10 mouse cellular contexts compared by ENCODE assay signal in the genomic region with DNA sequence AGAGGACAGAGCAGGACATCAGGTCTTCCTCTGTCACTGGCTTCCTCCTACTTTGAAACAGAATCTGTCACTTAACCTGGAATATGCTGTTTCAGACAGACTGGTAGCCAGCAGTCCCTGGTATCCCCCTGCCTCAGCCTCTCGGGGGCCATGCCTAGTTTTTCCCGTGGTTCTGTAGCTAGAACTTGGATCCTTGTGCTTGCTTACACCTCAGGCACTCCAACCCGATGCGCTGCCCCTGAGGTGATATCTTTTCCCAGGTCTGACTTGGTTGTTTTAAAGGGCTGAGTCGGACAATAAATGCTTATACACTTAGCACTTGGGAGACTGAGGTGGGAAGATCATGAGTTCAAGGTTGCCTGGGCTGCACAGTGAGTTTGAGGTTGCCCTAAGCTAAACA.
"Had no signal": no experiment of that assay in that cellular context is flagged by ENCODE, and none has a peak within 500 bp of the region (broad histone marks: within the 10 kb centered on the region; RNA-seq: fewer than 3 reads in every experiment).

No protein-coding gene starts in this region.

- ATAC-seq: liver, postnatal 0 days; midbrain, embryonic 15.5 days had no signal

- H3K9me3 ChIP-seq: limb, embryonic 12.5 days; liver, embryonic 13.5 days; lung, embryonic 15.5 days; midbrain, embryonic 10.5 days; midbrain, embryonic 15.5 days had no signal

- H3K4me3 ChIP-seq: kidney, embryonic 15.5 days; limb, embryonic 12.5 days; liver, embryonic 13.5 days; lung, embryonic 15.5 days; midbrain, embryonic 10.5 days; midbrain, embryonic 15.5 days had no signal

- H3K4me1 ChIP-seq: limb, embryonic 12.5 days; liver, embryonic 13.5 days; lung, embryonic 15.5 days; midbrain, embryonic 10.5 days; midbrain, embryonic 15.5 days had no signal

- H3K36me3 ChIP-seq: liver, embryonic 13.5 days; lung, embryonic 15.5 days; midbrain, embryonic 10.5 days; midbrain, embryonic 15.5 days had no signal

- H3K27me3 ChIP-seq: kidney, embryonic 15.5 days; limb, embryonic 12.5 days; lung, embryonic 15.5 days; midbrain, embryonic 15.5 days had no signal

- H3K9ac ChIP-seq: kidney, embryonic 15.5 days; limb, embryonic 12.5 days; liver, embryonic 13.5 days; liver, postnatal 0 days; lung, embryonic 15.5 days; midbrain, embryonic 15.5 days had no signal

- H3K27ac ChIP-seq: limb, embryonic 12.5 days; liver, embryonic 13.5 days; lung, embryonic 15.5 days; midbrain, embryonic 10.5 days; midbrain, embryonic 15.5 days had no signal

- DNase-seq: liver; liver, embryonic 13.5 days; liver, postnatal 0 days; right cerebral cortex, postnatal 14 days; thymus, postnatal 36 days had no signal

- H3K4me2 ChIP-seq: kidney, embryonic 15.5 days; limb, embryonic 12.5 days; liver, embryonic 13.5 days; lung, embryonic 15.5 days; midbrain, embryonic 15.5 days had no signal
